Mouse (Mus musculus) v-Abl transformed pro-B cells (cell line): ENCODE measurements around the gene Dtl.

Experiments used
- in situ Hi-C, 2 experiments: fragments of 400-800 bp; cut with MboI; formaldehyde crosslinking; loops; one replicate each; pipeline ENCODE4 v1.15.1; 2025; ENCODE audit not compliant: unreplicated experiment in 2 of 2

Gene Dtl

GRCm38 (mm10) chr1:191583836-191584235, 8.5 kb upstream of the Dtl start:
- in situ Hi-C loops, result loop anchor here (10.0 kb wide), 2 partner anchors 331 to 1131 kb away; no protein-coding TSS in a partner anchor

GRCm38 (mm10) chr1:191581641-191582040, 6.3 kb upstream of the Dtl start:
- in situ Hi-C loops, result loop anchor here (10.0 kb wide), 2 partner anchors 333 to 1133 kb away; no protein-coding TSS in a partner anchor

- in situ Hi-C loops, result loop anchor here in 1 of 2 experiments (5.0 to 10.0 kb wide), 2 partner anchors 238 to 645 kb away; no protein-coding TSS in a partner anchor
These were observed 4.2 kb upstream of the Dtl start for GRCm38 (mm10) chr1:191579524-191579923.

- in situ Hi-C loops, result loop anchor here (5.0 to 10.0 kb wide), 3 partner anchors 242 to 640 kb away; no protein-coding TSS in a partner anchor
These were observed 380 bp downstream of the Dtl start for GRCm38 (mm10) chr1:191574871-191575457.

- in situ Hi-C loops, result loop anchor here (5.0 to 10.0 kb wide), 2 partner anchors 632 to 639 kb away; no protein-coding TSS in a partner anchor
These were observed 1.3 kb downstream of the Dtl start for GRCm38 (mm10) chr1:191573906-191574639.

GRCm38 (mm10) chr1:191570415-191570814, 4.9 kb downstream of the Dtl start:
- in situ Hi-C loops, result loop anchor here (5.0 to 10.0 kb wide), 2 partner anchors 628 to 636 kb away; no protein-coding TSS in a partner anchor

- in situ Hi-C loops, result loop anchor here (5.0 to 10.0 kb wide), 7 partner anchors 92 to 635 kb away; partner anchors contain the start of gene Batf3 (in 1 of the 2)
These were observed 5.7 kb downstream of the Dtl start for GRCm38 (mm10) chr1:191569625-191570024.

- in situ Hi-C loops, result loop anchor here (5.0 to 10.0 kb wide), 5 partner anchors 91 to 471 kb away; partner anchors contain the start of gene Batf3 (in 1 of the 2)
These were observed 7.5 kb downstream of the Dtl start for GRCm38 (mm10) chr1:191567859-191568258.

- in situ Hi-C loops, result loop anchor here (5.0 to 10.0 kb wide), 3 partner anchors 171 to 258 kb away; no protein-coding TSS in a partner anchor
These were observed 12.4 kb downstream of the Dtl start for GRCm38 (mm10) chr1:191562823-191563365.

GRCm38 (mm10) chr1:191559779-191560178, 15.6 kb downstream of the Dtl start:
- in situ Hi-C loops, result loop anchor here (5.0 to 10.0 kb wide), 3 partner anchors 167 to 255 kb away; no protein-coding TSS in a partner anchor

GRCm38 (mm10) chr1:191557109-191557508, 18.2 kb downstream of the Dtl start:
- in situ Hi-C loops, result no loop called here

GRCm38 (mm10) chr1:191550786-191551185, 24.6 kb downstream of the Dtl start:
- in situ Hi-C loops, result no loop called here

- in situ Hi-C loops, result loop anchor here in 1 of 2 experiments (5.0 kb wide), 1 partner anchor 61 kb away; no protein-coding TSS in a partner anchor
These were observed 31.6 kb downstream of the Dtl start for GRCm38 (mm10) chr1:191543747-191544146.

GRCm38 (mm10) chr1:191541619-191542018, 33.7 kb downstream of the Dtl start:
- in situ Hi-C loops, result loop anchor here in 1 of 2 experiments (5.0 kb wide), 1 partner anchor 59 kb away; no protein-coding TSS in a partner anchor

GRCm38 (mm10) chr1:191541014-191541413, 34.3 kb downstream of the Dtl start:
- in situ Hi-C loops, result loop anchor here in 1 of 2 experiments (5.0 kb wide), 1 partner anchor 59 kb away; no protein-coding TSS in a partner anchor

- in situ Hi-C loops, result loop anchor here in 1 of 2 experiments (5.0 kb wide), 1 partner anchor 58 kb away; no protein-coding TSS in a partner anchor
These were observed 35.0 kb downstream of the Dtl start for GRCm38 (mm10) chr1:191540300-191540699.

- in situ Hi-C loops, result no loop called here
These were observed 40.4 kb downstream of the Dtl start for GRCm38 (mm10) chr1:191534896-191535295.

GRCm38 (mm10) chr1:191531023-191531422, 44.3 kb downstream of the Dtl start:
- in situ Hi-C loops, result no loop called here

- in situ Hi-C loops, result no loop called here
These were observed 45.9 kb downstream of the Dtl start for GRCm38 (mm10) chr1:191529406-191529805.

GRCm38 (mm10) chr1:191527921-191528612, 47.3 kb downstream of the Dtl start:
- in situ Hi-C loops, result no loop called here
